Mouse (Mus musculus) G1E (cell line): Measurements from ENCODE around the gene Tifa.

Experiments used
- CTCF ChIP-seq: IDR thresholded peaks from 2 replicates; pipeline ENCODE4 v1.5.1; 2012; ENCODE audit warnings: low read depth, low read length, inconsistent platforms, mixed read lengths
- GATA1 ChIP-seq: IDR thresholded peaks from 2 replicates; pipeline ENCODE4 v1.6.1; 2012; ENCODE audit warnings: borderline replicate concordance, low read length, inconsistent platforms, mixed read lengths
- GATA2 ChIP-seq: IDR thresholded peaks from 2 replicates; pipeline ENCODE4 v1.6.1; 2012; ENCODE audit warnings: low read depth, low read length, inconsistent platforms, borderline replicate concordance
- POLR2AphosphoS5 ChIP-seq: IDR thresholded peaks from 2 replicates; pipeline ENCODE4 v1.6.1; 2012; ENCODE audit warnings: low read depth, low read length, inconsistent platforms; ENCODE audit not compliant: insufficient replicate concordance
- TAL1 ChIP-seq: conservative IDR thresholded peaks from 2 replicates; pipeline ENCODE4 v1.6.1; 2012; ENCODE audit warnings: low read depth, low read length, inconsistent platforms, mixed read lengths

- TF ChIP-seq CTCF (no peak), POLR2AphosphoS5 (no peak), GATA1 (no peak), TAL1 (no peak), GATA2 (no peak)
Observed at GRCm38 (mm10) chr3:127837154-127837865, 47.7 kb downstream of the Tifa start, which contains the start of gene Ap1ar.
